Mouse (Mus musculus) E14TG2a.4 (cell line): ENCODE measurements at regions not wholly inside any gene's neighbourhood (a gene's known extent, or its start where the extent isn't known, plus 50 kb on each side); places are given as distances from the start of the nearest gene placed in this dataset.
A peak's percentile ranks its signal among the peaks of the same experiment; 100 is the strongest.

Experiments
- H3K27me3 ChIP-seq: 2 replicates; pipeline ENCODE4 v1.6.1; 2014; ENCODE audit warnings: low read length, control low read depth; ENCODE audit not compliant: insufficient read depth
- H3K36me3 ChIP-seq: 2 replicates; pipeline ENCODE4 v1.6.1; 2014; ENCODE audit warnings: low read length, control low read depth; ENCODE audit not compliant: insufficient read depth
- H3K4me1 ChIP-seq: replicated peaks from 2 replicates; pipeline ENCODE4 v1.6.1; 2014; ENCODE audit warnings: low read depth, low read length, control low read depth
- H3K4me3 ChIP-seq: replicated peaks from 2 replicates; pipeline ENCODE4 v1.5.1; 2014; ENCODE audit warnings: mild to moderate bottlenecking, low read length
- H3K9me3 ChIP-seq: 2 replicates; pipeline ENCODE4 v1.6.1; 2014; ENCODE audit warnings: low read length, control low read depth
- CTCF ChIP-seq: conservative IDR thresholded peaks from 2 replicates; pipeline ENCODE4 v1.5.1; 2014; ENCODE audit warnings: low read length
- NANOG ChIP-seq: IDR thresholded peaks from 2 replicates; pipeline ENCODE4 v1.6.1; 2014; ENCODE audit warnings: borderline replicate concordance, low read length, mixed read lengths
- POU5F1 ChIP-seq: IDR thresholded peaks from 2 replicates; pipeline ENCODE4 v1.6.1; 2014; ENCODE audit warnings: low read length, borderline replicate concordance

DNA sequence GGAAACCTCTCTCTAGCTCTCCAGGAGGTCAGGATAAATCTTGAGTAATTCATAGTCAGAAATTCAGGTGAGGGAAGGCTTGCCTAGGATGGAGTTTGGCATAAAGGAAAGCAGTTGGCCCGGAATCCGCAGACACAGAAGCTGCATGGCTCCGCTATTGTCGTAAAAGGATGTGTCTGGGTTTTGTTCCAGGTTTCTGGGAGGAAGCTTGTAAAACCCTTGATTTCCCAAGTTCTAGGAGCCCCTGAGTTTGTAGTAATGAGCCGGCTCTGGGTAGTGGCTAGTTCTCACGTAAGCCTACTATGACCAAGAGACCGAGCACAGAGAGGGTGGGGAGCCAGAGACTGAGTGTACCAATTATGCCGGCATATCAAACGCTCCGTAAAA is 52.7 kb upstream of the Gm21915 start:
- H3K27me3 ChIP-seq = peaks cover 4% of the 10 kb centered on the region; the same call in 1 of the 2 replicates
- no peak overlapping the region for H3K4me3 ChIP-seq
- no peak for TF ChIP-seq POU5F1
- no peak for TF ChIP-seq CTCF
- no peak for TF ChIP-seq NANOG
- no peaks in the 10 kb centered on the region for H3K36me3 ChIP-seq
- H3K9me3 ChIP-seq = no peaks in the 10 kb centered on the region
- peaks cover 24% of the 10 kb centered on the region for H3K4me1 ChIP-seq

DNA sequence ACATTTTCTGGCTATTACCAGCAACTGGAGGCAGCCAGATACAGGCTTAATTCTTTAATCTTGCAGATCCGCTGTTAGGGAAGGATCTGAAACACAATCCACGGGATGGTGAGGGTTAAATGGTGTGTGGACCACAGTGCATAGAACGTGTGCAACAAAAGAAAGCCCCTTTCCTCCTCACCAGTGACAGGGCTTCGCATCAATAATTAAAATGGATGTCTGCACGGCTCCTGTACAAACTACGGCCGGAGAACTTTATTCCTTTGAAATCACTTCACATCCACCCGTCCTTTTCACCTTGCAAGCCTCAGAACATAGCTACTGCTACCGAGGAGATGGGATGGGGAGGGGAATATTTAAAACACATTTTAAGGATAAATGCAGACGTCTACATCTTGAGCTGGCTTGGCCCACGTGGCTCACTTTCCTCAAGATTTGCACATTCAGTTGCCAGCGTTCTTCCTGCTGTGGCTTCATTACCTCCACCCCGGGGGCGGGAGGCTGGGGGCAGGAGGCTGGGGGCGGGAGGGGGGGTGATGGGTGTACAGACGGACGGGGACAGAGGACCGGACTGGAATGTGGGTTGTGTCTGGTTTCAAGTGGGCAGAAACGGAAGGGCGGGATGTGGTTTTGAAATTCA is 53.3 kb upstream of the Gm21915 start:
- TF ChIP-seq POU5F1 = no peak
- no peak for TF ChIP-seq CTCF
- TF ChIP-seq NANOG = no peak
- H3K36me3 ChIP-seq = no peaks in the 10 kb centered on the region
- peaks cover 3% of the 10 kb centered on the region; the same call in 1 of the 2 replicates for H3K9me3 ChIP-seq
- H3K4me1 ChIP-seq = peaks cover 24% of the 10 kb centered on the region
- peaks cover 4% of the 10 kb centered on the region; the same call in 1 of the 2 replicates for H3K27me3 ChIP-seq
- H3K4me3 ChIP-seq = 0 out of 2 replicates have a peak overlapping the region, but pooled peaks have one; percentile 20

DNA sequence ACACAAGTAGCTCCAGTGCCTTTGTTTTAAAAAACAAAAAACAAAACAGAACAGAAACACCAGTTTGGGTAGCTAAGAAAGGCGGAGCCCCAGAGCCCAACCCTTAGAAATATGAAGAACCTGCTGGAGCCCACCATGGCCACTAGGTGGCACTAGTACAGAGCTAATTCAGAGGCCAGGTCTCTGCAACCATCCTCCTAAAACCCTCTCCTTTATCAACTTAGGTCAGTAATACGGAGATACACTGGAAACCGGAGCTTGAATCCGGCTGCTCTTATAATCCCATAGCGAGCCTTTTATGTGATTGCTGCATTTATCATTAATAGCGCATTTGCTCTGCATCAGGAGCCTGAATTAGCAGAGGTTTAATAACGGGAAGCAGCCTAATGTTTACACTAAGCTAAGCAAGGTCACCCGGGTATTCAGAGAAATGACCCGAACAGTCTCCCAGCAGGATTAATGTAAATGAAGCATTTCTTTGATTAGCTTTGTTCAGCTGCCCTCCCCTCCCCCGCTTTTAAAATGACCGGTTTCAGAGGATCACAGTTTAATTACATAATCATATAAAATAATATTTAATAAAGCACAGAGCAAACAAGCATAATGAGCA is 53.9 kb upstream of the Gm21915 start:
- H3K4me1 ChIP-seq = peaks cover 24% of the 10 kb centered on the region
- no peaks in the 10 kb centered on the region for H3K36me3 ChIP-seq
- H3K27me3 ChIP-seq = peaks cover 4% of the 10 kb centered on the region; the same call in 1 of the 2 replicates
- peak; percentile 87 for TF ChIP-seq CTCF
- TF ChIP-seq POU5F1 = no peak
- TF ChIP-seq NANOG = no peak
- H3K9me3 ChIP-seq = peaks cover 10% of the 10 kb centered on the region
- H3K4me3 ChIP-seq = no peak overlapping the region

DNA sequence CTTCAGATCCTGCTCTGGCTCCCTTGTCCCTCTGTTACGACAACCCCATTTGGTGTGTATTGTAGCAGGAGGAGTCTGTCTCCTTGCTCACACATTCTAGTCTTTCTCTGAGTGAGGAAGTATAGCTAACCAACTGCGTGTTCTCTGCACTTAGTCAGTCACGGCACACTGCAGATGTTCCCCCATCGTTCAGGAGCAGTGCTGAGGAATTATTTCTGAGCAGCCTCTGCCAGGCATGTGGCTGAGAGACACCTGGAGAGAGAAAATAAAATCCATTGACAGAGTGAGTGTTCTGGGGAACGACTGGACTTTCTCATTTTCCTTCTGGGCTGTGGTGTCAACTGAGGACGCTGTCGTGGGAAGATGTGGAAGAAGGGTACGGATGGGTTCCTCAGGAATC is 54.5 kb upstream of the Gm21915 start:
- H3K9me3 ChIP-seq = peaks cover 12% of the 10 kb centered on the region
- no peak overlapping the region for H3K4me3 ChIP-seq
- H3K27me3 ChIP-seq = peaks cover 4% of the 10 kb centered on the region; the same call in 1 of the 2 replicates
- peaks cover 24% of the 10 kb centered on the region for H3K4me1 ChIP-seq
- TF ChIP-seq NANOG = no peak
- TF ChIP-seq POU5F1 = no peak
- no peak for TF ChIP-seq CTCF
- no peaks in the 10 kb centered on the region for H3K36me3 ChIP-seq

DNA sequence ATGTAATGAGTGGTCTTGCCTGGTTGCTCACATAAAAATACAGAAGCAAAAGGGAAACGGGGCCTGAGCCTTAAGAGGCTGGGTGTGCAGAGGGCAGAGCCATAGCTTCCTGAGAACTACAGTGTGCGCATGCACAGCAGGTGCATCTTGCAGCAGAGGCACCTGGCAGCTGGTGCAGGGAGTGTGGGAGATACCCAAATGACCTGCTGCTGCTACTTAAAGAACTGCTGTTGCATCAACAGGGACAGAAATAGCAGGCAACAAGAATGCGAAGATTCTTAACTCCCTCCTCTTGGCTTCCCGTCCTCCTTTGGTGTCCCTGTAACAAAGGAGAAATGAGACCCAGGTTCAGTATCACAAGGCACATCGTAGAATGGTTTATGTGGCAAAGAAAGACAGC is 56.3 kb upstream of the Gm21915 start:
- TF ChIP-seq NANOG (no peak), CTCF (no peak), POU5F1 (no peak)
- Histone ChIP-seq H3K36me3 (no peaks in the 10 kb centered on the region), H3K4me1 (peaks cover 24% of the 10 kb centered on the region), H3K4me3 (no peak overlapping the region), H3K9me3 (peaks cover 12% of the 10 kb centered on the region), H3K27me3 (peaks cover 5% of the 10 kb centered on the region)

DNA sequence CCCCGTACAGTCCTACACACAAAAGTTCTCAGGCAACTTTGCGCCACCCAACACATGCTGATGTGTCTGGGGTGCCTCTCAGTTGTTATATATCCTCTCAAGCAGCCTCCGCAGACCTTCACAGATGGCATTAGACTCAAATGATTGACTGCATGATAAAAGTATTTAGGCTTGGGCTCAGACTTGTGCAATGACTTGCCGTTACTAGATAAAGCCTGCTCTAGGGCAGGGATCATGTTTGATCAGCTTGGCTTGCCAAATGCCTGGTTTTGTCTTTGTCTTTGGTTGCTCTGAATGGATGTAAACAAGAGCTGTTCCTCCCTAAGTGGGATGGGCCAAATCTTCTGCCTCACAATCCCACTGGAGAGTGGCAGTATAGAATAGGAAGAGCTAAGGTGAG is 57.2 kb upstream of the Gm21915 start:
- no peak overlapping the region for H3K4me3 ChIP-seq
- no peaks in the 10 kb centered on the region for H3K36me3 ChIP-seq
- TF ChIP-seq CTCF = no peak
- TF ChIP-seq POU5F1 = no peak
- no peak for TF ChIP-seq NANOG
- H3K27me3 ChIP-seq = peaks cover 7% of the 10 kb centered on the region
- peaks cover 24% of the 10 kb centered on the region for H3K4me1 ChIP-seq
- peaks cover 12% of the 10 kb centered on the region for H3K9me3 ChIP-seq

DNA sequence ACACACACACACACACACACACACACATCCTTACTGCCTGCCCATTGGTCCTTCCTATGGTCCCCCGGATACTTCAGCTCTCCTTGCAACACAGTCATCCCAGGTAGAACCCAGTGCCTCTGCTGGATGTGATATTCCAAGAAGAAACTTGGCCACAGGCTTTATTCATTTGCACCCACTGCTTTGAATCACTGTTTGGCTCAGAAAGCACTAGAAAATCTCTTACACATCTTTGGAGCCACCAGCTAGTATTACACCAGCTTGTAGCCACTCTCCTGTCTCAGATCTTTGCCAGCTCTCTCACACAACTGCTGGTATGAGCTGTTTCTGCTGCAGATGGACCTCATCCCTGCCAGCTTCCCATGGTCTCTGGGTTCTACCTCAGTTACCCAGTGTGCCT is 57.7 kb upstream of the Gm21915 start:
- H3K27me3 ChIP-seq = peaks cover 5% of the 10 kb centered on the region
- H3K4me1 ChIP-seq = peaks cover 24% of the 10 kb centered on the region
- H3K9me3 ChIP-seq = peaks cover 12% of the 10 kb centered on the region
- no peaks in the 10 kb centered on the region for H3K36me3 ChIP-seq
- TF ChIP-seq CTCF (no peak), POU5F1 (no peak), NANOG (no peak)
- H3K4me3 ChIP-seq = no peak overlapping the region

DNA sequence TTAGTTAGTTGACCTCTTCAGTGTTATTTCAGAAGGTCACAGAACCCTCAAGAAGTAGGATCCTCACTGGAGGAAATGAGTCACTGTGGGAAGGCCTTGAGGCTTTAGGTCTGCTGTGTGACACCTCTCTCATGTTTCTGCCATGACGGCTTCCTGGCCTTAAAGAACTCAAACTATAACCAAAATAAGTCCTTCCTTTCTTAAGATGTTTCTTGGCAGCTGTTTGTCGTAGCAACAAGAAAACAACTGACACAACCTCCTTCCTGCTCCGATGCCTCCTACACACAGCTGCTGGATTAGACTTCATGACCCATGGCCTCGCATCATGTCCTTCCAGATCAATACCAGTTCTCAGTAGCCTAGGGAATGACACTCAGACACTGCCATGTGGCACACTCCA is 58.1 kb upstream of the Gm21915 start:
- TF ChIP-seq NANOG (no peak), POU5F1 (no peak), CTCF (no peak)
- no peak overlapping the region for H3K4me3 ChIP-seq
- peaks cover 22% of the 10 kb centered on the region for H3K4me1 ChIP-seq
- H3K27me3 ChIP-seq = peaks cover 3% of the 10 kb centered on the region; the same call in 1 of the 2 replicates
- H3K36me3 ChIP-seq = no peaks in the 10 kb centered on the region
- peaks cover 12% of the 10 kb centered on the region for H3K9me3 ChIP-seq

DNA sequence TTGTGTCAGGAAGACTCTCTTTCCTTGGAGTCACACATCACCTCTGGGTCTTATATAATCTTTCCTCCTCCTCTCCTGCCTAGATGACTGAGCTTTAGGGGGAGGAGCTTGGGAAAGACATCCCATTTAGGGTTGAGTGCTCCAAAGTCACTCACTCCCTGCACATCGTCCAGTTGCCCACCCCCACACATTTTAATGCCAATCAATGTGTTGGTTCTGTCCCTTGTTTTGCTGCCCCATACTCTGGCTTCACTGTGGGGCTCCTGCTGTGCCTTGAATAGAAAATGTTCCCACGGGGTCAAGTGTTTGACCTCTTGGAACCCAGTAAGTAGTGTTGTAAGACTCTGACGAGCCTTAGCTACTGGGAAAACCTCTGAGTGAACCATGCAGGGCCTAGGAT is 58.8 kb upstream of the Gm21915 start:
- Histone ChIP-seq H3K4me3 (no peak overlapping the region), H3K27me3 (peaks cover 3% of the 10 kb centered on the region; the same call in 1 of the 2 replicates), H3K4me1 (peaks cover 16% of the 10 kb centered on the region), H3K36me3 (no peaks in the 10 kb centered on the region), H3K9me3 (peaks cover 12% of the 10 kb centered on the region)
- no peak for TF ChIP-seq POU5F1
